Mouse (Mus musculus): ENCODE data around the gene Mettl24. TPM values are rescaled to one million over a fixed set of nuclear protein-coding genes. Genes with fewer than 3 reads are reported as not detected.
A peak's percentile ranks its signal among the peaks of the same experiment; 100 is the strongest.

Gene Mettl24
- polyA plus RNA-seq, 1 experiment from 2014 or later = 3.4 TPM

GRCm38 (mm10) chr10:40651676-40652075 lies 31.4 kb upstream of the Mettl24 start:
- Histone ChIP-seq H3K9ac (no peak overlapping the region), H3K27ac (no peak overlapping the region), H3K9me3 (no peaks in the 10 kb centered on the region), H3K4me1 (no peaks in the 10 kb centered on the region), H3K27me3 (replicated peaks) (no peaks in the 10 kb centered on the region), H3K4me3 (replicated peaks) (no peak overlapping the region), H3K4me2 (no peak overlapping the region), H3K36me3 (no peaks in the 10 kb centered on the region)
- WGBS = 43% methylated on average over 2 of the region's 2 CpGs
- ATAC-seq (ENCODE audit: insufficient read depth, low FRiP score, low read depth) = no peak

- H3K36me3 ChIP-seq = no peaks in the 10 kb centered on the region
- no peak overlapping the region for H3K4me2 ChIP-seq
- no peak for ATAC-seq (ENCODE audit: insufficient read depth, low FRiP score, low read depth)
- H3K9me3 ChIP-seq = no peaks in the 10 kb centered on the region
- H3K4me3 ChIP-seq (replicated peaks) = no peak overlapping the region
- no peak overlapping the region for H3K9ac ChIP-seq
- 68% methylated on average over 3 of the region's 3 CpGs for WGBS
- no peaks in the 10 kb centered on the region for H3K4me1 ChIP-seq
- H3K27me3 ChIP-seq (replicated peaks) = no peaks in the 10 kb centered on the region
- H3K27ac ChIP-seq = no peak overlapping the region
Observed at GRCm38 (mm10) chr10:40665270-40665669, 17.8 kb upstream of the Mettl24 start.

- whole genome bisulfite sequencing = 83% methylated on average over 1 of the region's 1 CpGs
- no peak for ATAC-seq (ENCODE audit: insufficient read depth, low FRiP score, low read depth)
- H3K4me1 ChIP-seq = no peaks in the 10 kb centered on the region
Observed at GRCm38 (mm10) chr10:40666943-40667342, 16.1 kb upstream of the Mettl24 start.

GRCm38 (mm10) chr10:40668640-40669039 lies 14.4 kb upstream of the Mettl24 start:
- no peak overlapping the region for H3K4me2 ChIP-seq
- ATAC-seq (ENCODE audit: insufficient read depth, low FRiP score, low read depth) = no peak
- H3K9me3 ChIP-seq = no peaks in the 10 kb centered on the region
- no peak overlapping the region for H3K9ac ChIP-seq
- H3K27me3 ChIP-seq (replicated peaks) = no peaks in the 10 kb centered on the region
- no peaks in the 10 kb centered on the region for H3K4me1 ChIP-seq
- no peak overlapping the region for H3K4me3 ChIP-seq (replicated peaks)
- no peak overlapping the region for H3K27ac ChIP-seq
- H3K36me3 ChIP-seq = no peaks in the 10 kb centered on the region

More at GRCm38 (mm10) chr10:40666943-40667342, 16.1 kb upstream of the Mettl24 start:
- H3K4me3 ChIP-seq (replicated peaks) = no peak overlapping the region
- no peak overlapping the region for H3K27ac ChIP-seq
- H3K4me2 ChIP-seq = no peak overlapping the region
- no peaks in the 10 kb centered on the region for H3K9me3 ChIP-seq
- no peak overlapping the region for H3K9ac ChIP-seq
- no peaks in the 10 kb centered on the region for H3K36me3 ChIP-seq
- no peaks in the 10 kb centered on the region for H3K27me3 ChIP-seq (replicated peaks)

GRCm38 (mm10) chr10:40672587-40673296 lies 10.3 kb upstream of the Mettl24 start:
- WGBS = 55% methylated on average over 8 of the region's 8 CpGs
- no peak overlapping the region for H3K4me2 ChIP-seq
- no peak overlapping the region for H3K9ac ChIP-seq
- H3K27me3 ChIP-seq (replicated peaks) = no peaks in the 10 kb centered on the region
- no peak for ATAC-seq (ENCODE audit: insufficient read depth, low FRiP score, low read depth)
- H3K9me3 ChIP-seq = no peaks in the 10 kb centered on the region
- no peak overlapping the region for H3K27ac ChIP-seq
- no peak overlapping the region for H3K4me3 ChIP-seq (replicated peaks)
- H3K36me3 ChIP-seq = no peaks in the 10 kb centered on the region
- H3K4me1 ChIP-seq = no peaks in the 10 kb centered on the region

- Histone ChIP-seq H3K4me3 (replicated peaks) (no peak overlapping the region), H3K4me1 (no peaks in the 10 kb centered on the region), H3K27me3 (replicated peaks) (no peaks in the 10 kb centered on the region), H3K27ac (no peak overlapping the region), H3K9me3 (no peaks in the 10 kb centered on the region), H3K36me3 (no peaks in the 10 kb centered on the region), H3K9ac (no peak overlapping the region), H3K4me2 (no peak overlapping the region)
- no peak for ATAC-seq (ENCODE audit: insufficient read depth, low FRiP score, low read depth)
- WGBS = 61% methylated on average over 7 of the region's 7 CpGs
Observed at GRCm38 (mm10) chr10:40673297-40673665, 9.8 kb upstream of the Mettl24 start.

GRCm38 (mm10) chr10:40674151-40674550 lies 8.9 kb upstream of the Mettl24 start:
- 7% methylated on average over 13 of the region's 13 CpGs for WGBS
- Histone ChIP-seq H3K36me3 (no peaks in the 10 kb centered on the region), H3K4me3 (replicated peaks) (peak overlapping the region; percentile 18), H3K27me3 (replicated peaks) (no peaks in the 10 kb centered on the region), H3K4me1 (no peaks in the 10 kb centered on the region), H3K4me2 (peak overlapping the region; percentile 48), H3K9ac (no peak overlapping the region), H3K9me3 (no peaks in the 10 kb centered on the region), H3K27ac (no peak overlapping the region)
- ATAC-seq (ENCODE audit: insufficient read depth, low FRiP score, low read depth) = no peak

- H3K4me3 ChIP-seq (replicated peaks) = no peak overlapping the region
- H3K9me3 ChIP-seq = no peaks in the 10 kb centered on the region
- no peak overlapping the region for H3K9ac ChIP-seq
- H3K4me2 ChIP-seq = no peak overlapping the region
- H3K27ac ChIP-seq = no peak overlapping the region
- 75% methylated on average over 7 of the region's 7 CpGs for WGBS
- no peaks in the 10 kb centered on the region for H3K36me3 ChIP-seq
- no peaks in the 10 kb centered on the region for H3K4me1 ChIP-seq
- no peak for ATAC-seq (ENCODE audit: insufficient read depth, low FRiP score, low read depth)
- no peaks in the 10 kb centered on the region for H3K27me3 ChIP-seq (replicated peaks)
Observed at GRCm38 (mm10) chr10:40675921-40676320, 7.2 kb upstream of the Mettl24 start.

- no peaks in the 10 kb centered on the region for H3K27me3 ChIP-seq (replicated peaks)
- H3K4me3 ChIP-seq (replicated peaks) = no peak overlapping the region
- H3K9ac ChIP-seq = no peak overlapping the region
- H3K27ac ChIP-seq = no peak overlapping the region
- ATAC-seq (ENCODE audit: insufficient read depth, low FRiP score, low read depth) = no peak
- no peaks in the 10 kb centered on the region for H3K36me3 ChIP-seq
- WGBS = 75% methylated on average over 3 of the region's 3 CpGs
- no peaks in the 10 kb centered on the region for H3K9me3 ChIP-seq
- H3K4me2 ChIP-seq = no peak overlapping the region
- 0 out of 2 replicates have a peak, but pooled peaks cover 3% of the 10 kb centered on the region for H3K4me1 ChIP-seq
Observed at GRCm38 (mm10) chr10:40678477-40678876, 4.6 kb upstream of the Mettl24 start.

GRCm38 (mm10) chr10:40682470-40682869 lies 612 bp upstream of the Mettl24 start:
- peak overlapping the region; percentile 64 for H3K4me3 ChIP-seq (replicated peaks)
- no peaks in the 10 kb centered on the region for H3K27me3 ChIP-seq (replicated peaks)
- WGBS = 29% methylated on average over 8 of the region's 8 CpGs
- H3K9me3 ChIP-seq = no peaks in the 10 kb centered on the region
- peak overlapping the region; percentile 99 for H3K4me2 ChIP-seq
- H3K4me1 ChIP-seq = peaks cover 8% of the 10 kb centered on the region; the same call in 1 of the 2 replicates
- H3K27ac ChIP-seq = no peak overlapping the region
- H3K36me3 ChIP-seq = no peaks in the 10 kb centered on the region
- no peak overlapping the region for H3K9ac ChIP-seq
- ATAC-seq (ENCODE audit: insufficient read depth, low FRiP score, low read depth) = no peak

- 0 out of 2 replicates have a peak, but pooled peaks have one; percentile 42 for ATAC-seq (ENCODE audit: insufficient read depth, low FRiP score, low read depth)
- peaks cover 8% of the 10 kb centered on the region; the same call in 1 of the 2 replicates for H3K4me1 ChIP-seq
- H3K4me2 ChIP-seq = peak overlapping the region; percentile 99
- no peak overlapping the region for H3K27ac ChIP-seq
- peak overlapping the region; percentile 64; the same call in 1 of the 2 replicates for H3K4me3 ChIP-seq (replicated peaks)
- H3K27me3 ChIP-seq (replicated peaks) = no peaks in the 10 kb centered on the region
- H3K9me3 ChIP-seq = no peaks in the 10 kb centered on the region
- H3K36me3 ChIP-seq = no peaks in the 10 kb centered on the region
- no peak overlapping the region for H3K9ac ChIP-seq
- WGBS = 68% methylated on average over 9 of the region's 9 CpGs
Observed at GRCm38 (mm10) chr10:40683868-40684253, 779 bp downstream of the Mettl24 start.

GRCm38 (mm10) chr10:40684326-40684725 lies 1.2 kb downstream of the Mettl24 start:
- Histone ChIP-seq H3K27me3 (replicated peaks) (no peaks in the 10 kb centered on the region), H3K9ac (no peak overlapping the region), H3K9me3 (no peaks in the 10 kb centered on the region), H3K36me3 (no peaks in the 10 kb centered on the region), H3K4me1 (peaks cover 8% of the 10 kb centered on the region; the same call in 1 of the 2 replicates), H3K27ac (no peak overlapping the region), H3K4me2 (no peak overlapping the region), H3K4me3 (replicated peaks) (no peak overlapping the region)
- WGBS = 90% methylated on average over 7 of the region's 7 CpGs
- no peak for ATAC-seq (ENCODE audit: insufficient read depth, low FRiP score, low read depth)
